Mouse (Mus musculus): ENCODE measurements around the gene Fbxo33. TPM values are rescaled to one million over a fixed set of nuclear protein-coding genes. Genes with fewer than 3 reads are reported as not detected.

Fbxo33 gene
- polyA plus RNA-seq, 1 experiment from 2014 or later: 7.3 TPM

- peaks cover 39% of the 10 kb centered on the region for H3K36me3 ChIP-seq
- H3K4me1 ChIP-seq: no peaks in the 10 kb centered on the region
- no peak overlapping the region for H3K4me3 ChIP-seq
- 86% methylated on average over 9 of the region's 9 CpGs for WGBS
- no peak overlapping the region for H3K27ac ChIP-seq
- H3K9me3 ChIP-seq (replicated peaks): no peaks in the 10 kb centered on the region
- no peaks in the 10 kb centered on the region for H3K27me3 ChIP-seq (ENCODE audit: low read depth, poor library complexity, severe bottlenecking)
- no peak for DNase-seq (ENCODE audit: low spot score)
These were observed 25.1 kb downstream of the Fbxo33 start for GRCm38 (mm10) chr12:59194341-59195003.

- H3K9me3 ChIP-seq (replicated peaks): no peaks in the 10 kb centered on the region
- no peak for DNase-seq (ENCODE audit: low spot score)
- no peaks in the 10 kb centered on the region for H3K4me1 ChIP-seq
- peaks cover 43% of the 10 kb centered on the region for H3K36me3 ChIP-seq
- H3K4me3 ChIP-seq: no peak overlapping the region
- WGBS: 88% methylated on average over 3 of the region's 3 CpGs
- H3K27ac ChIP-seq: no peak overlapping the region
- H3K27me3 ChIP-seq (ENCODE audit: low read depth, poor library complexity, severe bottlenecking): no peaks in the 10 kb centered on the region
These were observed 25.9 kb downstream of the Fbxo33 start for GRCm38 (mm10) chr12:59193637-59194036.

GRCm38 (mm10) chr12:59188086-59188682 lies 31.3 kb downstream of the Fbxo33 start:
- DNase-seq (ENCODE audit: low spot score): no peak
- Histone ChIP-seq H3K4me1 (no peaks in the 10 kb centered on the region), H3K27me3 (ENCODE audit: low read depth, poor library complexity, severe bottlenecking) (no peaks in the 10 kb centered on the region), H3K27ac (no peak overlapping the region), H3K36me3 (peaks cover 82% of the 10 kb centered on the region), H3K4me3 (no peak overlapping the region), H3K9me3 (replicated peaks) (no peaks in the 10 kb centered on the region)
- 92% methylated on average over 12 of the region's 12 CpGs for WGBS

GRCm38 (mm10) chr12:59177814-59178213 lies 41.7 kb downstream of the Fbxo33 start:
- no peak overlapping the region for H3K27ac ChIP-seq
- no peak overlapping the region for H3K4me3 ChIP-seq
- no peak for DNase-seq (ENCODE audit: low spot score)
- H3K27me3 ChIP-seq (ENCODE audit: low read depth, poor library complexity, severe bottlenecking): no peaks in the 10 kb centered on the region
- WGBS: 94% methylated on average over 3 of the region's 3 CpGs
- H3K36me3 ChIP-seq: peaks cover 93% of the 10 kb centered on the region
- H3K9me3 ChIP-seq (replicated peaks): no peaks in the 10 kb centered on the region
- H3K4me1 ChIP-seq: no peaks in the 10 kb centered on the region

- DNase-seq (ENCODE audit: low spot score): no peak
- H3K36me3 ChIP-seq: peaks cover 85% of the 10 kb centered on the region
- no peaks in the 10 kb centered on the region for H3K4me1 ChIP-seq
- WGBS: 92% methylated on average over 4 of the region's 4 CpGs
- H3K9me3 ChIP-seq (replicated peaks): no peaks in the 10 kb centered on the region
- H3K27ac ChIP-seq: no peak overlapping the region
- no peaks in the 10 kb centered on the region for H3K27me3 ChIP-seq (ENCODE audit: low read depth, poor library complexity, severe bottlenecking)
- H3K4me3 ChIP-seq: no peak overlapping the region
These were observed 49.6 kb downstream of the Fbxo33 start for GRCm38 (mm10) chr12:59169935-59170334.

GRCm38 (mm10) chr12:59166557-59166956 lies 53.0 kb downstream of the Fbxo33 start:
- WGBS: 93% methylated on average over 4 of the region's 4 CpGs

GRCm38 (mm10) chr12:59164522-59164921 lies 55.0 kb downstream of the Fbxo33 start:
- no peaks in the 10 kb centered on the region for H3K27me3 ChIP-seq (ENCODE audit: low read depth, poor library complexity, severe bottlenecking)
- no peak for DNase-seq (ENCODE audit: low spot score)
- H3K4me1 ChIP-seq: no peaks in the 10 kb centered on the region
- no peaks in the 10 kb centered on the region for H3K9me3 ChIP-seq (replicated peaks)
- H3K27ac ChIP-seq: no peak overlapping the region
- H3K4me3 ChIP-seq: no peak overlapping the region
- peaks cover 91% of the 10 kb centered on the region for H3K36me3 ChIP-seq
- WGBS: 92% methylated on average over 6 of the region's 6 CpGs

More at GRCm38 (mm10) chr12:59166557-59166956, 53.0 kb downstream of the Fbxo33 start:
- no peak overlapping the region for H3K4me3 ChIP-seq
- no peaks in the 10 kb centered on the region for H3K4me1 ChIP-seq
- H3K9me3 ChIP-seq (replicated peaks): no peaks in the 10 kb centered on the region
- H3K36me3 ChIP-seq: peaks cover 92% of the 10 kb centered on the region
- H3K27ac ChIP-seq: no peak overlapping the region
- DNase-seq (ENCODE audit: low spot score): no peak
- no peaks in the 10 kb centered on the region for H3K27me3 ChIP-seq (ENCODE audit: low read depth, poor library complexity, severe bottlenecking)

- no peaks in the 10 kb centered on the region for H3K9me3 ChIP-seq (replicated peaks)
- peaks cover 95% of the 10 kb centered on the region for H3K36me3 ChIP-seq
- H3K27me3 ChIP-seq (ENCODE audit: low read depth, poor library complexity, severe bottlenecking): no peaks in the 10 kb centered on the region
- H3K27ac ChIP-seq: no peak overlapping the region
- DNase-seq (ENCODE audit: low spot score): no peak
- no peaks in the 10 kb centered on the region for H3K4me1 ChIP-seq
- WGBS: 94% methylated on average over 2 of the region's 2 CpGs
- H3K4me3 ChIP-seq: no peak overlapping the region
These were observed 56.7 kb downstream of the Fbxo33 start for GRCm38 (mm10) chr12:59162797-59163196.

GRCm38 (mm10) chr12:59161091-59161490 lies 58.4 kb downstream of the Fbxo33 start:
- peaks cover 97% of the 10 kb centered on the region for H3K36me3 ChIP-seq
- H3K27me3 ChIP-seq (ENCODE audit: low read depth, poor library complexity, severe bottlenecking): no peaks in the 10 kb centered on the region
- no peak for DNase-seq (ENCODE audit: low spot score)
- H3K4me3 ChIP-seq: no peak overlapping the region
- H3K4me1 ChIP-seq: no peaks in the 10 kb centered on the region
- H3K27ac ChIP-seq: no peak overlapping the region
- no peaks in the 10 kb centered on the region for H3K9me3 ChIP-seq (replicated peaks)
- 44% methylated on average over 2 of the region's 2 CpGs for WGBS

Small RNAs within 50 kb of the gene (microRNA-seq; reads per million reads assigned to microRNA genes)
- gene Gm27284: not detected

Other genes with a start within 250 kb of the Fbxo33 start
- gene Sec23a, start 207.7 kb downstream of the Fbxo33 start, polyA plus RNA-seq (2016; fragmentation: Nextera tagmentation; extraction: Ambion mirVana): 50.4 and 74.2 TPM in 2 replicates
- gene Gemin2, start 206.3 kb downstream of the Fbxo33 start, polyA plus RNA-seq (2016; fragmentation: Nextera tagmentation; extraction: Ambion mirVana): 47.9 and 56.6 TPM in 2 replicates
- gene Trappc6b, start 158.3 kb downstream of the Fbxo33 start, polyA plus RNA-seq (2016; fragmentation: Nextera tagmentation; extraction: Ambion mirVana): 61.6 and 74.4 TPM in 2 replicates
- gene Pnn, start 152.8 kb downstream of the Fbxo33 start, polyA plus RNA-seq (2016; fragmentation: Nextera tagmentation; extraction: Ambion mirVana): 97.8 and 113 TPM in 2 replicates
- 48.6 and 56.4 TPM in 2 replicates for gene Mia2, start 123.9 kb downstream of the Fbxo33 start, polyA plus RNA-seq (2016; fragmentation: Nextera tagmentation; extraction: Ambion mirVana)

Data from limb, embryonic 10.5 days (tissue).